ENCODE assay signal across 8 mouse cellular contexts in the genomic region with DNA sequence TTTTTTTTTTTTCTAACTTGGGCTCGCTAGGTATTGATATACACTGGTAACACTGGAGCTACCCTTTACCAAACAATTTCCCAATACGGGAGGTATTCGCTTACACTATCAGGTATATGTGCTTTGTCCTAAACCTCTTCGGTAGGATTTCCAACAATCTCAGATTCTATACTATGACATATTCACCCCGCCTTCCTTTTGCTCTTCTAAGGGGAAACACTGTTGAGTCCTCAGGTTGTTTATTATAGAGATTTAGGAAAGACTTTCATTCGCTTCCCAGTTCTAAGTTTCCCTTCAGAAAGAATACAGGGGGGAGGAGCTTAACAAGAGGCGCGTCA. TPM values are rescaled to one million over a fixed set of nuclear protein-coding genes. Genes with fewer than 3 reads are reported as not detected.
DNase-seq lines count a peak whose midpoint lies in the region; ATAC-seq and TF ChIP-seq lines count a peak whose summit lies in the region.

No protein-coding gene starts in this region.

- peak overlapping the region; percentile 88 for H3K9ac ChIP-seq in liver, adult 2 months (ENCODE audit: low read depth, low read length)
- peak overlapping the region; percentile 87 for H3K9ac ChIP-seq in embryonic facial prominence, embryonic 15.5 days
- H3K9ac ChIP-seq in limb, embryonic 11.5 days (ENCODE audit: low read length), result peak overlapping the region; percentile 90
- H3K9ac ChIP-seq in neural tube, embryonic 14.5 days (replicated peaks; ENCODE audit: low read depth, low read length), result peak overlapping the region; percentile 80

- DNase-seq in liver, adult 2 months (ENCODE audit: extremely low read depth, low read depth, low spot score), result peak; percentile 46
- DNase-seq in liver, result no peak
- no peak for DNase-seq in limb, embryonic 11.5 days (ENCODE audit: low spot score)
- DNase-seq in right cerebral cortex, postnatal 4 days, result no peak
- no peak for DNase-seq in cerebellum, postnatal 36 days
- DNase-seq in left cerebral cortex, postnatal 25 days (ENCODE audit: low spot score in 2 of 2), result no peak

- no peaks in the 10 kb centered on the region for H3K27me3 ChIP-seq in liver, adult 2 months (ENCODE audit: control insufficient read depth, insufficient read depth, low read length)
- no peaks in the 10 kb centered on the region for H3K27me3 ChIP-seq in embryonic facial prominence, embryonic 15.5 days
- no peaks in the 10 kb centered on the region for H3K27me3 ChIP-seq in limb, embryonic 11.5 days (ENCODE audit: control insufficient read depth, insufficient read depth, low read length)
- H3K27me3 ChIP-seq in neural tube, embryonic 14.5 days (ENCODE audit: control insufficient read depth, insufficient read depth, low read length), result no peaks in the 10 kb centered on the region

- no peak for TF ChIP-seq POLR2A in liver, adult 2 months (IDR thresholded peaks at IDR 0.05; ENCODE audit: extremely low read depth, insufficient read depth, low read length)

- H3K4me3 ChIP-seq in liver, adult 2 months (ENCODE audit: insufficient read depth, low read depth, low read length), result peak overlapping the region; percentile 96
- H3K4me3 ChIP-seq in embryonic facial prominence, embryonic 15.5 days (replicated peaks), result peak overlapping the region; percentile 98
- peak overlapping the region; percentile 96 for H3K4me3 ChIP-seq in limb, embryonic 11.5 days (ENCODE audit: low read depth, low read length)
- peak overlapping the region; percentile 93 for H3K4me3 ChIP-seq in neural tube, embryonic 14.5 days (ENCODE audit: low read depth, low read length)

- no peaks in the 10 kb centered on the region for H3K36me3 ChIP-seq in liver, adult 2 months (ENCODE audit: control insufficient read depth, insufficient read depth, low read length)
- H3K36me3 ChIP-seq in embryonic facial prominence, embryonic 15.5 days, result no peaks in the 10 kb centered on the region
- no peaks in the 10 kb centered on the region for H3K36me3 ChIP-seq in limb, embryonic 11.5 days (ENCODE audit: control insufficient read depth, insufficient read depth, low read length)
- H3K36me3 ChIP-seq in neural tube, embryonic 14.5 days (ENCODE audit: control insufficient read depth, insufficient read depth, low read length), result no peaks in the 10 kb centered on the region

- peaks cover 6% of the 10 kb centered on the region; the same call in 1 of the 2 replicates for H3K79me2 ChIP-seq in liver, adult 2 months (ENCODE audit: control insufficient read depth, insufficient read depth, low read length)

- no peaks in the 10 kb centered on the region for H3K9me3 ChIP-seq in embryonic facial prominence, embryonic 15.5 days (replicated peaks)
- no peaks in the 10 kb centered on the region for H3K9me3 ChIP-seq in limb, embryonic 11.5 days (ENCODE audit: control insufficient read depth, low read length)
- no peaks in the 10 kb centered on the region for H3K9me3 ChIP-seq in neural tube, embryonic 14.5 days (ENCODE audit: control insufficient read depth, low read length)

- H3K4me2 ChIP-seq in embryonic facial prominence, embryonic 15.5 days (replicated peaks), result peak overlapping the region; percentile 68
- peak overlapping the region; percentile 49 for H3K4me2 ChIP-seq in limb, embryonic 11.5 days (ENCODE audit: low read depth, severe bottlenecking)
- H3K4me2 ChIP-seq in neural tube, embryonic 14.5 days (ENCODE audit: low read depth, low read length), result peak overlapping the region; percentile 88

- 4% methylated on average over 8 of the region's 8 CpGs for WGBS in liver, adult 2 months
- WGBS in embryonic facial prominence, embryonic 15.5 days, result 18% methylated on average over 8 of the region's 8 CpGs
- 27% methylated on average over 8 of the region's 8 CpGs for WGBS in limb, embryonic 11.5 days
- 29% methylated on average over 8 of the region's 8 CpGs for WGBS in neural tube, embryonic 14.5 days

- no peak for ATAC-seq in embryonic facial prominence, embryonic 15.5 days (ENCODE audit: insufficient number of reproducible peaks, low FRiP score, low TSS enrichment, low read depth)
- ATAC-seq in limb, embryonic 11.5 days (ENCODE audit: insufficient number of reproducible peaks, low FRiP score, low TSS enrichment, low read depth), result no peak
- ATAC-seq in neural tube, embryonic 14.5 days (ENCODE audit: low read depth), result no peak

- intact Hi-C loops in left cerebral cortex, postnatal 25 days (cut with DNase I), result no loop called here

- peaks cover 2% of the 10 kb centered on the region; the same call in 1 of the 2 replicates for H3K4me1 ChIP-seq in liver, adult 2 months (ENCODE audit: control insufficient read depth, insufficient read depth, low read length)
- 0 out of 2 replicates have a peak, but pooled peaks cover 2% of the 10 kb centered on the region for H3K4me1 ChIP-seq in embryonic facial prominence, embryonic 15.5 days
- no peaks in the 10 kb centered on the region for H3K4me1 ChIP-seq in limb, embryonic 11.5 days (ENCODE audit: control insufficient read depth, insufficient read depth, low read length)
- H3K4me1 ChIP-seq in neural tube, embryonic 14.5 days (ENCODE audit: control insufficient read depth, insufficient read depth, low read length), result no peaks in the 10 kb centered on the region

- H3K27ac ChIP-seq in liver, adult 2 months (replicated peaks; ENCODE audit: insufficient read depth, low read depth, low read length), result no peak overlapping the region
- H3K27ac ChIP-seq in embryonic facial prominence, embryonic 15.5 days (replicated peaks), result peak overlapping the region; percentile 98
- no peak overlapping the region for H3K27ac ChIP-seq in limb, embryonic 11.5 days (replicated peaks; ENCODE audit: low read depth, low read length)
- no peak overlapping the region for H3K27ac ChIP-seq in neural tube, embryonic 14.5 days (ENCODE audit: low read depth, low read length)

- no peak for TF ChIP-seq CTCF in liver, adult 2 months (IDR thresholded peaks at IDR 0.05; ENCODE audit: low read depth, low read length)

RNA-seq across cellular contexts. Expression of a gene that starts 1.2 kb away (rescaled TPM):
- 10.8 and 12.2 TPM in 2 replicates for total RNA-seq in liver, adult 2 months (2014; rRNA removed)
- 0.90 and 1.5 TPM in 2 replicates for polyA plus RNA-seq in liver, adult 2 months (2012; rRNA removed)
- 14.2 and 15.1 TPM in 2 replicates for polyA plus RNA-seq in embryonic facial prominence, embryonic 15.5 days (2015; fragmentation: Nextera tagmentation; extraction: Ambion mirVana)
- polyA plus RNA-seq in limb, embryonic 11.5 days (2014; fragmentation: Nextera tagmentation; extraction: Ambion mirVana), result 30.6 and 31.3 TPM in 2 replicates
- 24.9 and 27.0 TPM in 2 replicates for polyA plus RNA-seq in neural tube, embryonic 14.5 days (2014; fragmentation: Nextera tagmentation; extraction: Ambion mirVana)
- 10 to 100 TPM; 24.7 to 30.1 TPM for total RNA-seq in left cerebral cortex, postnatal 25 days (2021)

RNA-seq across cellular contexts. Expression of a gene that starts 24.1 kb away (rescaled TPM):
- 14.7 and 19.0 TPM in 2 replicates for total RNA-seq in liver, adult 2 months (2014; rRNA removed)
- polyA plus RNA-seq in liver, adult 2 months (2012; rRNA removed), result 34.9 and 35.2 TPM in 2 replicates
- 10.9 and 12.5 TPM in 2 replicates for polyA plus RNA-seq in embryonic facial prominence, embryonic 15.5 days (2015; fragmentation: Nextera tagmentation; extraction: Ambion mirVana)
- polyA plus RNA-seq in limb, embryonic 11.5 days (2014; fragmentation: Nextera tagmentation; extraction: Ambion mirVana), result 13.2 and 14.8 TPM in 2 replicates
- 16.6 and 16.9 TPM in 2 replicates for polyA plus RNA-seq in neural tube, embryonic 14.5 days (2014; fragmentation: Nextera tagmentation; extraction: Ambion mirVana)
- total RNA-seq in left cerebral cortex, postnatal 25 days (2021), result 10 to 100 TPM; 39.3 to 40.5 TPM
